Mouse (Mus musculus) stomach, postnatal 0 days (tissue): ENCODE measurements around the gene Hinfp.

ENCODE experiments used
- CTCF ChIP-seq: IDR thresholded peaks from 2 replicates; pipeline ENCODE4 v1.5.1; 2016; ENCODE audit warnings: antibody characterized with exemption, low read depth, mild to moderate bottlenecking, moderate library complexity
- EP300 ChIP-seq: optimal IDR thresholded peaks from 2 replicates; pipeline ENCODE3; 2016; ENCODE audit warnings: antibody characterized with exemption

- TF ChIP-seq EP300 (no peak), CTCF (no peak)
Observed at GRCm38 (mm10) chr9:44352337-44352736, 46.9 kb upstream of the Hinfp start.
